Mouse (Mus musculus): ENCODE results near the gene Epb41. TPM values are rescaled to one million over a fixed set of nuclear protein-coding genes. Genes with fewer than 3 reads are reported as not detected.

Epb41 gene
- polyA plus RNA-seq, 1 experiment from 2014 or later: 122 TPM

Small RNAs within 50 kb of the gene (microRNA-seq; reads per million reads assigned to microRNA genes)
- gene Gm27445: not detected

Other genes starting within 250 kb of the Epb41 start
- 10.7 and 16.0 TPM in 2 replicates for gene Ptpru, start 237.0 kb downstream of the Epb41 start, polyA plus RNA-seq (2016; fragmentation: Nextera tagmentation; extraction: Ambion mirVana)
- gene Mecr, start 231.9 kb downstream of the Epb41 start, polyA plus RNA-seq (2016; fragmentation: Nextera tagmentation; extraction: Ambion mirVana): 52.6 and 58.1 TPM in 2 replicates
- gene Srsf4, start 201.7 kb downstream of the Epb41 start, polyA plus RNA-seq (2016; fragmentation: Nextera tagmentation; extraction: Ambion mirVana): 135 and 142 TPM in 2 replicates
- gene Tmem200b, start 153.6 kb downstream of the Epb41 start, polyA plus RNA-seq (2016; fragmentation: Nextera tagmentation; extraction: Ambion mirVana): 2.1 and 2.9 TPM in 2 replicates
- not detected in 2 replicates for gene Gm10300, start 624 bp downstream of the Epb41 start, polyA plus RNA-seq (2016; fragmentation: Nextera tagmentation; extraction: Ambion mirVana)
- gene Oprd1, start 69.2 kb upstream of the Epb41 start, polyA plus RNA-seq (2016; fragmentation: Nextera tagmentation; extraction: Ambion mirVana): 0.16 and 0.19 TPM in 2 replicates
- gene Ythdf2, start 137.0 kb upstream of the Epb41 start, polyA plus RNA-seq (2016; fragmentation: Nextera tagmentation; extraction: Ambion mirVana): 151 TPM in 2 replicates
- gene Gmeb1, start 186.3 kb upstream of the Epb41 start, polyA plus RNA-seq (2016; fragmentation: Nextera tagmentation; extraction: Ambion mirVana): 48.2 and 49.0 TPM in 2 replicates
- gene Taf12, start 199.1 kb upstream of the Epb41 start, polyA plus RNA-seq (2016; fragmentation: Nextera tagmentation; extraction: Ambion mirVana): 60.9 and 62.9 TPM in 2 replicates
- gene Rab42, start 228.1 kb upstream of the Epb41 start, polyA plus RNA-seq (2016; fragmentation: Nextera tagmentation; extraction: Ambion mirVana): 0.68 and 1.4 TPM in 2 replicates

Data from limb, embryonic 10.5 days (tissue).